Mouse (Mus musculus): Measurements from ENCODE around the gene Casp8. TPM values are rescaled to one million over a fixed set of nuclear protein-coding genes. Genes with fewer than 3 reads are reported as not detected.
"Not testable (repeated sequence)": the region's sequence is repeated elsewhere in the genome, so short reads cannot be mapped to it uniquely, and the experiment has no call there.

Gene Casp8
- total RNA-seq, 2 experiments from 2014 or later = 25.9 to 26.3 TPM

DNA sequence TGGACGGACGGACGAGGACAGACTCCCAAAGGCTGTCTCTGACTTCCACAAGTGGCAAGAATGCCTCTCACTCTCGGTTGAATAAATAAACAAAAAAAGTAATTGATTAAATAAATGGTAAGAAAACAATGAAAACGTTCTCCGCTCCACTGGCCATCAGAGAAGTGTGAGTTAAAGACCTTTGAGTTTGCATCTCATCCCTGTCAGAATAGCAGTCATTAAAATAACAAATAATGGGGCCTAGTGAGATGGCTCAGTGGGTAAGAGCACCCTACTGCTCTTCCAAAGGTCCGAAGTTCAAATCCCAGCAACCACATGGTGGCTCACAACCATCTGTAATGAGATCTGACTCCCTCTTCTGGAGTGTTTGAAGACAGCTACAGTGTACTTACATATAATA lies 5.5 kb downstream of the Casp8 start:
- DNase-seq = not testable (repeated sequence)

DNA sequence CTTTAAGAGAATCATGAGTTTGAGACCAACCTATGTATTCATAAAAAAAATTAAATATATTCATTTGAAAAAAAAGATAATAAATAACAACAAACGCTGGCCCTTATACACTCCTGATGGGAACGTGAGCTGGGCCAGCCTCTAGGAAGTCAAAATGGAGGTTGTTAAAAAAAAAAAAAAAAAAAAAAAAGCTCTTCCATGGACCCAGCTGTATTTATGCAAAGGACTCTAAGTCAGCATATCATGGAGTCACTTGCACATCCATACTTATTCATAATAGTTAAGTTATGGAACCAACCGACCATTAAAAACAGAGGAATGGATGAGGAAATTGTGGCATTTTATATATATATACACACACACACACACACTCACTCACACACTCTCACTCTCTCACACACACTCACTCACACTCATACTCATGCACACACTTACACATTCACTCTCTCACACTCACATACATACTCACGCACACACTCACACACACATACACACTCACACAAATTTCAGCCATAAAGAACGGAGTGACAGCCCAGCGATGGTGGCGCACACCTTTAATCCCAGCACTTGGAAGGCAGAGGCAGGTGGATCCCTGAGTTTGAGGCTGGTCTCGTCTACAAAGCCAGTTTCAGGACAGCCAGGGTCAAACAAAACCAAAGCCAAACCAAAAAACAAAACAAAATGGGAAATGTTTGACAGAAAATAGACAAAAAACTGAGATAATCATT lies 6.5 kb downstream of the Casp8 start:
- no peak for DNase-seq

DNA sequence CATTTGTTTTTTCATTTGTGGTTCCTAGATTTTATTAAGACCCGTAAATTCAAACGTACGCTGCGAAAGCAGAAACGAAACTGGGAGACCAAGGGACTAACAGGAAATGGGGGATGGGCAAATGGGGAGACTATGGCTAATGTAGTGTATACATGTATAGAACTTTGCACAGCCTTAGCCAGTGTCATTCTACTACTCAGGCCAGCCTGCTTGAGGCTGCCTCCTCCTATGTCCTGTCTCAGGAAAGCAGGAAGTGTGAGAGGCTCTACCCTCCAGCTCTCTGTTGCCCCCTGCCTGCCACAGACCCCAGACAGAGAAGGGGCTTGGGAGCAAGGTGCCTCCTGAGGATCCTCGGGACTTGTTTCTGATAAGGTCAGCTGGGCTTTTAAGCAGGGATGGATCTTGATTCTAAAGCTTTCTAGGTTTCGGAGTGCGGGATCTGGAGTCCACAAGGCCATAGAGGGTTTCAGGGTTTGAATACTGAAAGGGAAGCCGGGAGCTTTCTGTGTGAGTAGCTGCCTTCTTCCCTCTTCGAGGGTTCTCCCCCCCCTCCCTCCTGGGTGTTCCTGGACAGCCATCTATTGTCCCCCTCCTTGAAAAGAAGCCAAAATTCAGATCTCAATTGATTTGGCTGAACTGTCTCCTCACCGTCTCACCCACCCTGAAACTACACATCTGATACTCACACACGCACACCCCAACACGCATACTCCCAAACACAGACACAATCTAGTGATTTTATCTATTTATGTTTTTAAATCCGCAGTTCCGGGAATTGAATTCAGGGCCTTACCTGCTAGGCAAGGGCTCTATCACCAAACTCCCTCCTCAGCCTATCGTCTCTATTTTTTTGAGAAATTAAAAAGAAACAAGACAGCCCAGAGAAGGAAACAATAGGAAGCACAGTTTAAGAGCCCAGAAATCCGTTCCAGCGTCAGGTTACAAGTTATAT lies 7.4 kb downstream of the Casp8 start:
- peak; percentile 50 for DNase-seq

DNA sequence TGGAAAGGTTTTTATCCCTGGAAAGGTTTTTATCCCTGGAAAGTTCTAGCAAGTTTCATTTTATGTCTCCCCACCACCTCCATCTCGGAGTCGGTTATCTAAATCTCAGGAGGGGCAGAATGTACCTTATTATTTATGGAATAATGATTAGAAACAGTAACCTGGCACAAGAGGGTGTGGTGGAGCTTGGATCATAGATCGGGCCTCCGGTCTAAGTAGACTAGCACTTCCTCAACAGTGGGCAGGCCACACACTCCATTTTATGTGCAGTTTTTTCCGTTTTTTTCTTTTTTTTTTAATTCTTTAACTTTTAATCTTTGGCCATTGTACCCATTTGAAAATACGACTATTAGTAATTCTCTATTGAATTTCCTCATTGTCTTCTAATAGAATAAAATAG lies 8.4 kb downstream of the Casp8 start:
- DNase-seq = no peak

DNA sequence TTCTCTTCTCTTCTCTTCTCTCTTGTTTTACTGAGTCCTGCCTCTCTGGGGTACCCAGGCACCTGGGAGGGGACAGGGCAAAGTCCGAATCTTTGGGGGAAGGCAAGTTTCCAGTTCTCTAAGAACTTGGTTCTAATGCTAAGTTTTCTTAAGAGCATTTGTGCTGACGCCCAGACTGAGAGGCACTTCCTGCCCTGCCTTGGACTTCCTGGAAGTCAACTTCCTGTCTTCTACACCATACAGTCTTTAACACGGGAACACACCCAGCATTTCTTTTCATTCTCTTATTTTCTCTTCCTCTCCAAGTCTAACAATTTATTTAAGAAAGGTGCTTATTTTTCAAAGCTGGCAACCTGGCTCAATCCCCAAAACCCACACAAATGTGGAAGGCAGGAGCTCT lies 11.5 kb downstream of the Casp8 start:
- no peak for DNase-seq

DNA sequence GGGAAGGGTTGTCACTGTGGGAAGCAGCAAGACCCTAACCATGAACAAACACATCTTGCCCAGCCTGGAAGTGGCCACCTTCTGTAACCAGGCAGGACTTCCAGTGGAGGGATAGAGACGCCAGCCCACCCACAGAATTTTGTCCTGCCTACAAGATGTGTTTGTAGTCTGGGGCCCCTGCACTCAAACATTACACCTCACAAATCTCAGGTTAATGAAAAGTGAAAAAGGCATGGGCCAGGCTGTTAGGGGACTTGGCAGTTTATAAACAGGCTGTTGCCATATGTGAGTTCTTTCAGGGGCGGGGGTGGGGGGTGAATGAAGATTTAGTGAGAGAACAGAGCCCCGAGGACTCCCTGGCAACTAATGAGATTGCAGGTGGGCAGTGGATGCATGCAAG lies 31.1 kb downstream of the Casp8 start:
- DNase-seq = no peak

DNA sequence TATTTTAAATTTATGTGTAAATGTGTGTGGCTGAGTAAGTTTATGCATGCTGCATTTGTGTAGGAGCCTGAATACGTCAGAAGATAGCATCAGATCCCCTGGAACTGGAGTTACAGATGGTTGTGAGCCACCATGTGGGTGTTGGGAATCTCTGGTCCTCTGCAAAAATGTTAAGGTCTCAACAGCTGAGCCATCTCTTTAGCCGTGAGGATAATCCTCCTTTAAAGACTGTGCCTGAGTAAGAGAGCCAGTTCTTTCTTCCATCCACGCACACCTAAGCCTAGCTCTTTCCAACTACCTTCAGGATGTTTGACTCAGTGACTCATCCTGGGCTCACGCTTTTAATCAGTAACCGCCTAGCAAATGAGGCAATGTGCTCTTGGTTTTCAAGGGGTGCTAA lies 35.6 kb downstream of the Casp8 start:
- DNase-seq = no peak

DNA sequence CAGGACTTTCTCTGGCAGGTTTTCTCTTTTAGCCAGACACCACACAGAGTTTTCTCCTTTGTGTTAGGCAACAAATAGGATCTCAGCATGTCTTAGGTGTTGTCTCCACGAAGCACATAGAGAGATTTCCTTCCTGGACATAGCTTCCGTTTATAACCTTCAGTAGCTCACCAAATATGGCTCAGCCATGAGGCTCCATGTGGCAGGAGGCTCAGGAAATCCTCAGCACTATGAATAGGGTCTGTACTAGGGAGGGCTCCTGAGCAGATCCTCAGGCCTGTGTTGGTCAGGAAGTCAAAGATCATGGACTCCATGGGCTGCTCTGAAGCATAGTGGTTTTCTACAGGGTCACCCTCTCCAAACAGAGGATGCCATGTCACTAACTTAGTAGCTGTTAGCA lies 37.0 kb downstream of the Casp8 start:
- DNase-seq = no peak

DNA sequence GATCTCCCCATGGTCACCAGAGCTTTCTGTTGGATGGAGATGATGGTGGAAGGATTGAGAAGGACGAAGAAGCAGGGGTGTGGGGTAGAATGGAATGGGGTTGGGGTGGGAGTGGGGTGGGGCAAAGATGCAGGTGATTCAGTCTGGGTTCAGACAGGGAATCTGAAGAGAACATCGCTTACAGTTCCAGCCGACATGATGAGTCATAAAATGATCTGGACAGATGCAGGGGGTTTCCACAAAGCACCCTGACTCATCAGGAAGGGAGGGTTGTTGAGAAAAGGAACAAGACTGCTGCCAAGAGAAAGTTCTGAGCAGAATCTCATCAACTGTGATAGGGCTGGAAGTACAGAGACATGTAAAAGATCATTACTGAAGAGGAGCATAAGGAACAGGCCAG lies 61.6 kb downstream of the Casp8 start:
- DNase-seq = peak; percentile 9

DNA sequence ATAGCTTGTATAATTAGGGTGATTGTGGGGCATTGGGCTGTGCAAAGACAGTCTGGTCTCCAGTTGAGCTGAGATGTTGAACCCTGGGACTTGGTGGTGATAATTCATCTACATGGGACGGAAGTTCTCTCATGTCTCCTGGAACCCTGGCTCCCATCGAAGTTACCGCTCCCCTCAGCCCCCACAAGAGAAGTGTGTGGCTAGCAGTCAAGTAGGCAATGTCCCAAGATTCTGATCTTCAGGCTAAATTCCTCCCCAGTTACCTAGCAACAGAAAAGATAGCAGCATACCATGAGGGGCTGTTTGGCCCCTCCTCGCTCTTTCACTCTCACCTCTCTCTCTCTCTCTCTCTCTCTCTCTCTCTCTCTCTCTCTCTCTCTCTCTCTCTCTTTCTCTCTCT lies 64.0 kb downstream of the Casp8 start:
- not testable (repeated sequence) for DNase-seq

DNA sequence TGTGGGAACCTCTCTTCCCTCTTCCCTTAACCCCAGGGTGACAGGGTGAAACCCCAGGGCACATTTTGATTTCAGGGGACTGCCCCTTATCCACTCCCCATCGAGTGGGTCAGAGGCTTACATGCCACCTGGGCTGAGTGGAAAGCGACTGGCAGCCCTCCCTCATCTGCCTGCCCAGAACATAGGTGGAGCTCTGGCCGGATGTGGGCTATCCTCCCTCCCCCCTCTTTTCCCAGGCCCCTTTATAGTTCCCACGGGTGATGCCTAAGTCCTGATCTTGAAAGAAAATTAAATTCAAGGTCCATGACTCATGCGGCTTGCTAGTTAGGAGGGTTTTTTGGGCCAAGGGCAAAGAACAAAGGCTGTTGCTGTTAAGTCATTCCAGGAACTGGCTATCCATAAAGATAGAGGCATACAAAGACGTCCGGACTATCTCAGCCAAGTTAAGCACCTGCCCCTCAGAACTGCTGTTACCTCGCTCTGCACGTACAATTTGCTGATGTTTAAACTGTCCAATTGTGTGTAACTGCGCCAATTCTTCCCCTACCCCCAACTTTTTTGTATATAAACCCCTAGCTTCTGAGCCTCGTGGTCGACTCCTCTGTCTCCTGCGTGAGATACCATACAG lies 64.7 kb downstream of the Casp8 start:
- DNase-seq = peak; percentile 60

DNA sequence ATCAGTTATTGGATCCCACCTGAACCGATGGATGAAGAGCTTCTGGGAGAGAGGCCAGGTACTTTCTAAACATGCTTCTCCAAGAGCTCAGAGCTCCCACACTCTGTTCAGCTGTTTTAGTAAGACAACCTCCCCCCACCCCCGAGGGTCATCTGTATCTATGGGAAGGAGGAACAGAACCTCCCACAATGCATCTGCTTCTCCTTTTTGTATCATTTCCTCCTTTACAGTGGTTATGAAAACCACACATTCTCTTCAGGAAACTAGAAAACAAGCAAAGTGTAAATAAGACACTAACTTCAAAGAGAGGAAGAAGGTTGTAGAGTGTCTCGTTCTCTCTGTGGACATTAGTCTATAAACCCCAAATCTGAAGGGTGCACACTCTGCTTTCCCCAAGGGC lies 65.4 kb downstream of the Casp8 start:
- not testable (repeated sequence) for DNase-seq

DNA sequence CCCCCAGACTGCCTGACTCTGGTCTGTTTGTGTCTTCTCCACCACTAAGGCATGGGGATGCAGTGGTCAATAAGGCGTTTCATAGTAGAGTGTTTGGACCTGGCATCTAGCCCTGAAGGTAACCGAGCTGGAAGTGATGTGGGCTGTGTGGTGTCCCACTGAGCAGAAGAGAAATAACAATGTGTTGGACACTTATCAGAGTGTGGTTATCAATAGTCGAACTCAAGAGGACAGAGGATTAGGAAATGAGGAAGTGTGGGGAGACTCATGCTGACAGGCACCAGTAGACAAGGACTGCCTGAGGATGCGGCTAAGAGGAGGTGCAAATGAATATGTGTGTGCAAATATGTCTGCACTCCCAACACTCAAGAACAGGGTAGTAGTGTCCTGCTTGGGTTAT lies 81.3 kb downstream of the Casp8 start:
- not testable (repeated sequence) for DNase-seq

DNA sequence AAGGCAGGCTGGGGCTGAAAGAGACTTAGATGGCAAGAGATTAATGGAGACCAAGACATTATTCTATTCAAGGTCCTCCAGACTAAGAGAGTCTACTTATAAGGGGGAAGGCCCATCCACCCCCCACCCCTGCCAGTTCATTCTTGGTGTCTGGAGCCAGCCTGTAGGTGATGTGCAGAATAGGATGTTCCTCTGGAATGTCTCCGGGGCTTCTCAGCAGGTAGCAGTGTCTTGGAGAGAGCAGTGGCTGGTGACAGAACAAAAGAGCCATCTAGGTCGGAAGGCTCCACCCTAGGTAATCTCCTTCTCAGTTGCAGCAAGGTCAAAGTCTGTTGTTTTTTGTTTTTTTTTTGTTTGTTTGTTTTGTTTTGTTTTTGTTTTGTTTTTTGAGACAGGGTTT lies 84.1 kb downstream of the Casp8 start:
- DNase-seq = not testable (repeated sequence)

DNA sequence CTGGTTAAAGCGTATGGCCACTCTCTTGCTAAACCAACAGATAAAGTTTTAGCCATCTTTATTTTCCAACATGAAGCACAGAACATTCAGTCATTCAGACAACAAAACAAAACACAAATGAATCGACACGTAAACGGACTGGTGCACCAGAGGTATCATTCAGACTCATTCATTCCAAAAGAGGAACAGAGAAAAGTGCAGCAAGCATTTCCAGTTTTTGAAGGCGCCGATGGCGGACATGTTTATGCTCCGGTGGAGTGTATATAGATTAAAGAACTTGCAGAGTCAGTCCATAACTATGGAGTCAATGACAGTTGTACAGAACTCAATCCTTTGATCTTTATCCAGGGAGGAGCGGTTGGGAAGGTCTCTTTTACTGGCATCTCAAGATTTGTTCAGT lies 88.1 kb downstream of the Casp8 start:
- not testable (repeated sequence) for DNase-seq

DNA sequence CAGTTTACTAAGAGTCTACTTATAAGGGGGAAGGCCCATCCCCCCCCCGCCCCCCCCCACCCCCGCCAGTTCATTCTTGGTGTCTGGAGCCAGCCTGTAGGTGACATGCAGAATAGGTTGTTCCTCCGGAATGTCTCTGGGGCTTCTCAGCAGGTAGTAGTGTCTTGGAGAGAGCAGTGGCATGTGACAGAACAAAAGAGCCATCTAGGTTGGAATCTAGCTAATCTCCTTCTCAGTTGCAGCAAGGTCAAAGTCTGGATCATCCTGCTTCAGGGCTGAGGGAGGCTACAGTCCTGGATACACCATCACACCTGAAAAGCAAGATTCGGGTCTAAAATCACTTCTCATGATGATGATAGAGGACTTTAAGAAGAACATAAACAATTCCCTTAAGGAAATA lies 90.5 kb downstream of the Casp8 start:
- DNase-seq = no peak

DNA sequence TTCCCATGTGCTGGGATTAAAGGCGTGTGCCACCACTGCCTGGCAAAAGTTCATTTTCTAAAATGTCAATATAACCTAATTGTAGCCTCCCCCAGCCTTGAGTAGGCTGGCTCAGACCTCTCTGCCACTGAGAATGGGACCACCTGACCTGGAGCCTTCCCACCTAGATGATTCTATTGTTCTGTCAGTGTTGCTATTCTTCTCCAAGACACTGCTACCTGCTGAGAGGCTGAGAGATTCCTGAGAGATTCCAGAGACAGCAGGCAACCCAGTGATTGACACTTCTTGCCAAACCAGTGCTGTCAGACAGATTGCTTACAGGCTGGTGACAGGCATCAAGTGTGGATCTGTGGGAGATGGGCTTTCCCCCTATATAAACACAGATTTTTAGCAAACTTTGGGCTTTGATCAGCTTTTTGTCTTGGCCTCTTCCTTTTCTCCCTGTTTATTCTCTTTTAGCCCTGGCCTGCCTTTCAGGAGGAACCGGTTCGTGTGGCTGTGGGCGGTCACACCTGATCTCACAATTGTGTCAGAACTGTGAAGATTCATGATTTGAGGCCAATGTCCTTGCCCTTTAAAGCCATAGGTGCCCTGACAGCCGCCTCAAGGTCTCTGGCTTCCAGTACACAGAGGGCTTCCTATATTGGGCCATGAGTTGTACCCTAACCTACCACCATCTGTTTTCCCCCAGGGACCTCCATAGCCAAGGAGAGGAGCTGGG lies 94.8 kb downstream of the Casp8 start:
- no peak for DNase-seq

DNA sequence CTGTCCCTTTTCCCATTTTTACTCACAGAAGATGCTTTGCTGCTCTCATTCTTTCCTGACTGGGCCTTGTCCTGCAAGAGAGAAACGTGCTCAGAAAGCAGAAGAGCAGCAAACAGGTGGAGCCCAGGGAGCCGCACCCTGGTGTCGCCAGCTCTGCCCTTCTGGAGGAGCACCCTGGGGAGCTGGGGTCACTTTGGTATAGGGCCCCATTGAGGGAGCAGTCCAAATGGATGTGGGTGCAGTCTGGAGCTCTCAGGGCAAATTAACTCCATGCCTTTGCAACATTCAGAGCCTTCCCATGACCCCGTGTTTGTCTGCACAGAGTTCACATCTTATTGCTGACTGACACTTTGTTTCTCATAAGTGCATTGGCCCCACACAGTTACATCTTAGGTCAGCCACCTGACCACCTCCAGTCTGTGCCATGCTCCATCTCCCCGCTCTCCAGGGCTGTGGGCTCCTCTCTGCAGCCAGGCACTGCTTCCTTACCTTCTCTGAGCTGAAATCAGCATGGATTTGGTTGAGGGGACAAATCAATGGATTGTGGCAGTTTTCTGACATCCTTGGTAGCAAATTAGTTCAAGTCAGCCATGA lies 95.6 kb downstream of the Casp8 start:
- DNase-seq = not testable (repeated sequence)

DNA sequence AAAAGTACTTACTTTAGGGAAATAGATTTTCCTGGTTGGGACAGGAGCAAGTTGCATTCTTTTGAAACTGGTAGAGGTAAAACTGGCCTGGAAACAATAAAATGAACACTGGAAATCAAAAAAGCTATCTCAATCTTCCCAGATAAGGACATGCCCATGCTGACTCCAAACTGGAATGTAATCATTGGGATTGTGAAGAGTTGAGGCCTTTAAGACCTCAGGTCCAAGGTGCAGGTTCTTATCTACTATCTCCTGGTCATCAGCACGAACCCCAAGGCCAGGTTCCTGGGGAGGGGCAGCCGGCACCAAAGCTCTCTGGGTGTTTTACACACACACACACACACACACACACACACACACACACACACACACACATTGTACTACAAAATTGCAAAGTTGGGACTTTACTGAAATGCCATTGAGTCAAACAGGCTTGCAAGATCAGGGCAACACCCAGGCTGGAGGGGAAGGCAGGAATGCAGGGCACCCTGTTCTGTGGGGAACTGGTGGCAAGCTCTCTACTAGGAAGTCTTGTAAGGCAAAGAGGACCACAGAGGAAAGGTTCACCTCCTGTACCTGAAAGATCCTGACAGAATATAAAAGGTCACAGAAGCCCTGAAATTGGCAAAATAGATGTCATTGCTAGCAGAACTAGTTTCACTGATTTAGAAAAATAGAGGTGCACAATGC lies 96.5 kb downstream of the Casp8 start:
- DNase-seq = not testable (repeated sequence)

DNA sequence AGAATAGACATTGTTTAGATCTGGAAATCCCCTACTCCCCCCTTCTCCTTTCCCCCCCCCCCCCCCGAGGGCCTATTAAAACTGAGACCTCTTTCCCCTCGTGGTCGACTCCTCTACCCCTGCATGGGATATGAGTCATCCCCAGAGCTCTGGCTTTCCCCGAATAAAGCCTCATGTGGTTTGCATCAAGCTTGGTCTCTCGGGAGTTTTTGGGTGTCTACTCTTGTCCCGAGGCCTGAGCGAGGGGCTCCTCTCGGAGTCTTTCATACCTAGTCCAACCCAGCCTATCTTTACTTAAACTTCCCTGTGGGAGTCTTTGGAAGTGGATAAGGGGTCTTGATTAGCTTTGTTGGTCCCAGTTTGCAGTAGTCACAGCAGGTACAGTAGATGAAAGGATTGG lies 97.2 kb downstream of the Casp8 start:
- DNase-seq = not testable (repeated sequence)

Measured in adrenal gland, postnatal 10 days (tissue).